Mouse (Mus musculus) heart, adult 11 months (tissue): ENCODE results near the gene Fbxl17.

Experiments used
- DNase-seq: peaks from one replicate; pipeline ENCODE4 v3.0.0; 2022

The Fbxl17 gene

DNA sequence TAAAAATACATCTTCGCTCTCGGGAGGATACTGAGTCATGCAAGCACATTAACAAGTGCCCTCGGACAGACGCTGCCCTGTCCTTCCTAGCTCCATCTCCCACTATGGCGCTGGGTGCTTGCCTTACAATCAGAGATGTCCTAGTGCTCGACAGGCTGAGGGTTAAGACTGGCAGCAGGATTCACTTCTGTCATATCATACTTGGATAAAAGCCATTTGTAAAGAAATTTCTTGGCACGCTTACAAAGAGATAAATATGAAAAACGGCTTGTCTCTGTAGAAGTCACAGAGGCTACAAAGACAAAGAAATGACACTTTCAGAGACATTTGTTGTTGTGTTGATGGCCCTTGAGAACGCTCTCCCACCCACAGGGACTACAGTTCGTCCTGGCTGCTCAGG lies 412.6 kb downstream of the Fbxl17 start:
- DNase-seq = no peak

DNA sequence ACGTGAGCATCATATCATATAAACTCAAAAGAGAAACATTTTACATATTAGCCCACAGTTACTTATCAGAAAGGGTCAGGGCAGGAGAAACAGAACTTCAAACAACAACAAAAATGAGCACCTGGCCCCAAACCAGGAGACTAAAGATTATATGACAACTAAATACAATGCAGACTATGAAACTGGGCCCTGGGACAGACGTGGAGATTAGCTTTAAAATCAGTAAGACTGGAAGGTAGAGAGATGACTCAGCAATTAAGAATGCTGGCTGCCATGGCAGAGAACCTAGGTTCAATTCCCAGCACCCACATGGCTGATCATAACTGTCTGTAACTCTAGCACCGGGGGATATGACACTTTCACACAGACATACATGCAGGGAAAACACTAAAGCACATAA lies 413.3 kb downstream of the Fbxl17 start:
- DNase-seq = no peak

DNA sequence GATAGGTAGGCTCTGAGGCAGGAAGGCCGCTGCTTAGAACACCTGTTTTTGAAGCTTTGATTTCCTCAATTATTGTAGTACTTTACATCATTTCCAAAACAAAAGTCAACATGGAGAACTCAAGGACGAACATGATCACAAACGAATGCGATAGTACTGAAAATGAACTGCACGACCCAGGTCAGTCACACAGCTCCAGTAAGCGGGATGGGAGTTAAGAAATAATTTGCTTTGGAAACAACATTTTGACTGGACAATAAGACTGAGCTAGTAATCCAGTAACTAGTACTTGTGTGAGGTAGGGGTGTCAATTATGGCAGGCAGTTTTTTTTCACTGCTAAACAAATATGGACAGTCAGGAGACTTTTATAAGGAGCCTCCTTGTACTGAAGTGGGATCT lies 414.6 kb downstream of the Fbxl17 start:
- no peak for DNase-seq

DNA sequence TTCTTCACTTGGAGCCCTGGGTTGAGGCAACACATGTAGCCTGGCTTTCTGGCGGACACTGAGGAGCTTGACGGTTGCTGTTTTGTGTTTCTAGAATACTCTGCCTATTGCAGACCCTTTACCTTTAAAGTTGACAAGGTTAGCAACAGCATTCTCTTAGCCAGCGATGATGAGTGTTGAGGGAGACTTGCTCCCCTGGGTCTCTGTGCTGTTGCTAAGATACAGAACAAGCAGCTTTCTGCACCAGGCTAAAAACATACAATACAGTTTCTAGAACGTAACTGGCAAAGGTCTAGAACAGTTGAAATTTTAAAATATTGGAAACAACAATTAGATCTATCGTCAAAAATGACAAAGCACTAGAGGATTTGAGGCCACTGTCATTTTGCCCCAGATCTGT lies 420.7 kb downstream of the Fbxl17 start:
- DNase-seq = peak; percentile 39

DNA sequence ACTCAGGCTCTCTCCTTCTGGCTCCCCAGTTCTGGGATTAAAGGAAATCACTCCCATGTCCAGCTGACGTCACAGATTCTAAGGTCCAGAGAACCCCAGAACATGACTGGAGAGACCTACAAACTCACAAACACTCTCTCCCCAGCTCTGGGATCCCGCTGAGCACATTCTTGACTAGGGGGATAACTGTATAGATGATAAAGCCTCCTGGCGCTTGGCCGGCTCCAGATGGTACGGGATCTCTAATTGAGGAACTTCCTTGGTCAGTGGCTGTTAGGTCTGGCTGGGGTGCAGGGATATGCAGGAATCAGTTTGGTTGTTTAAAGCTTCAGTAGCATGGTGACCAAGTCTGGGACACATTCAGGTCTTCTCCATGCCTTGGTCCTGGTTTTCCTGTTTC lies 422.3 kb downstream of the Fbxl17 start:
- peak; percentile 48 for DNase-seq

GRCm38 (mm10) chr17:63076661-63077060 lies 423.2 kb downstream of the Fbxl17 start:
- DNase-seq = peak; percentile 2

GRCm38 (mm10) chr17:63076037-63076426 lies 423.8 kb downstream of the Fbxl17 start:
- no peak for DNase-seq

- DNase-seq = peak; percentile 74
Measured at GRCm38 (mm10) chr17:63075091-63076036, 424.5 kb downstream of the Fbxl17 start.

DNA sequence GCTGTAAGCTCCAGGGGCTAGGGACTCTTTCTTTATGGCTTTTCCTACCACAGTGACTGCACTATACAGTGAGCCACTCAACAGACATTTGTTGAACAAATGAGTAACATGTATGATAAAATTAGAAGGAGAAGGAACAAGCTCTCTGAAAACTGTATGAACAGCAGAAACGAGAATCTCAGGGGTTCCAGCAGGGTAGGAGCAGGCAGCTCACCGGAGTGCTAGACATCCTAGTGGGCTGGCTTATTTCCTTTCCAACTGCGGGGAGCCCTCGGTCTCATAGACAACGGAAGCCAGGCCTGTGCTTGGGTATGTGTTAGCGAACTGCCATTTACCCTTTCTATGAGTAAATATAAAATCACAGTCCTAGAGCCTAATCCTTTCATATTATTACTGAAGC lies 426.5 kb downstream of the Fbxl17 start:
- peak; percentile 51 for DNase-seq

DNA sequence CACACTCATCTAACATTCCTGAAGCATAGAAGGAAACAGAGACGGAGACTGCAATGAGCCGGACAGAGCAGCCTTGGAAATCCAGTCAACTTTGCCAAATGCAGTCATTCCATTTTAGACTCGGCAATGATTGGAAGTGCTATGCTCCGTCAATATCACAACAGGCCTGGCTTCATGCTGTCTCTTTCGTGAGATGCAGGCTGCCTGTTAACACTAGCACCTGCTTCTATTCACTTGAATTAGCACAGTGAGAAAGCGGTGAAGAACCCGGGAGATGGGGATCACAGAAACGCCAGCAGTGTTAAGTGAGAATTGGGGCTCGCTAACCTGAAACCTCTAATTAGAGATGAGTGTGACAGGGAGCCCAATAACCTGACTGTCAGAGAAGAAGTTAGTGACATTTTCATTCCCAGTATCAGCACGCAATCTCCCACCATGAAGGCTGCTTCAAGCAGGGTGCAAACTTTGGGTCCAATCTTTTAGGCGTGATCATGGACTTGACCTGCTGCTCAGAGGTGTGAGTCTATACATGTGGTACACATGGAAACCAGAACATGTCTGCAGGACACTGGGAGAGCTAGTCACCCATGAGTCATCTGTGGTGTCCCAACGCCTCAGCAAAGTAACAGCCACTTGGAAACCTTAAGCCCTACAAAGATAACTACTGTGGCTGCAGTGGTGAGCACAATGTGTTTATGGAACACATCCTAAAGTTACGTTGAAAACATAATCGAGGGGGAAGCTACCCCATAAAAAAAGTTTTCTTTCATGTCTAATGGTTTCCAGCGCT lies 428.5 kb downstream of the Fbxl17 start:
- peak; percentile 69 for DNase-seq

GRCm38 (mm10) chr17:63070161-63070761 lies 429.6 kb downstream of the Fbxl17 start:
- DNase-seq = peak; percentile 94

DNA sequence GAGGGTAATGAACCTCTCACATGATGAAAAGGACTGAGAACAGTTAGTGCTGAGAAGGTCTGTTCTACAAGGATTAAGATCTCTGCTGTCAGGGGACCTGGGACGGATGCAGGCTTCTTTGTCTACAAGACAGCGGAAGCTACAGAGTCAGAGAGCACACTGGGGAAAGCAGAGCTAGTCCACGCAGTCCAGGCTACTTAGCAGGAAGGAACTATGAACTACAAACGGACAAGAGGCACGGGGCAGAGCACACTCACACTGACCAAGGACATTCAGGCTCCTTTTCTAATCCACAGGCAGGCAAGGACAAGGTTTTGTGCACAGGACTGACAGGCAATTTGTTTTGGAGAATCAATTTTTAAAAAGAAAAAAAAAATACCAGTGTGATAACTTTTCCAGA lies 437.0 kb downstream of the Fbxl17 start:
- peak; percentile 78 for DNase-seq

GRCm38 (mm10) chr17:63061786-63062185 lies 438.0 kb downstream of the Fbxl17 start:
- peak; percentile 66 for DNase-seq

- peak; percentile 4 for DNase-seq
Measured at GRCm38 (mm10) chr17:63060814-63061213, 439.0 kb downstream of the Fbxl17 start.

- peak; percentile 78 for DNase-seq
Measured at GRCm38 (mm10) chr17:63057740-63058388, 442.0 kb downstream of the Fbxl17 start.

- peak; percentile 61 for DNase-seq
Measured at GRCm38 (mm10) chr17:63056976-63057375, 442.8 kb downstream of the Fbxl17 start.

DNA sequence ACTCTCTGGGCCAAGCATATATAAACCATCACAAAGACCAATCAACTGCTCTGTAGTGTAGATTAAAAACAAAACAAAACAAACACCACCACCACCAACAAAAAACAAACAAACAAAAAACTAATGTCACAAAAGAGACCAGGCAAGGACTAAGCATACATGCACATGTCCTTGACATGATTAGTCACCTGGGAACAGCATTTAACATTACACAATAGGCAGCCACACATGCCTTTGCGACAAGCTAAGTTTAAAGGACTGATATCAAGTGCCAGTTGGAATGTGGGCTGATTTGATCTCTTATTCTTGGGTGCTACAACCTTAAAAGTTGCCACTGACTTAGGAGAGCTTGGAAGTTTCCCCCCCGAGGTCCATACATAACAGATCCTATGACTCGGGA lies 446.5 kb downstream of the Fbxl17 start:
- DNase-seq = no peak

- DNase-seq = peak; percentile 33
Measured at GRCm38 (mm10) chr17:63046401-63046800, 453.4 kb downstream of the Fbxl17 start.

DNA sequence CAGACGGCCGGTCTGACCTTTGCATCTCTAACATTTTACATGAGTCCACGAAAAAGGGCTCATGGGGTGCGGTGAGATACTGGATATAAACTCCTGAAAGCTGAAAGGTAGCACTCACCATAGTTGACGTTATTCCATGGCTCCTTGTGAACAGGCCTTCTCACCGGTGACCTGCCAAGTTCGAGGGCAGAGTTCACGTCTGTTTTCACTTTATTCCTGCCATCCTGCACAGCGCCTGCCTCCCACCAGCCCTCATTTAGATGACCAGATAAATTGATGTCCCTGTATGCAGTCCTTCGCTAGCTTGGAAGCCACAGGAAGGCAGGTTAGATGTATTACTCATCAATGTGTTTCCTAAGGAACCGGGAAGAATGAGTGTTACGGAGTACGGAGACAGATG lies 454.5 kb downstream of the Fbxl17 start:
- peak; percentile 70 for DNase-seq

DNA sequence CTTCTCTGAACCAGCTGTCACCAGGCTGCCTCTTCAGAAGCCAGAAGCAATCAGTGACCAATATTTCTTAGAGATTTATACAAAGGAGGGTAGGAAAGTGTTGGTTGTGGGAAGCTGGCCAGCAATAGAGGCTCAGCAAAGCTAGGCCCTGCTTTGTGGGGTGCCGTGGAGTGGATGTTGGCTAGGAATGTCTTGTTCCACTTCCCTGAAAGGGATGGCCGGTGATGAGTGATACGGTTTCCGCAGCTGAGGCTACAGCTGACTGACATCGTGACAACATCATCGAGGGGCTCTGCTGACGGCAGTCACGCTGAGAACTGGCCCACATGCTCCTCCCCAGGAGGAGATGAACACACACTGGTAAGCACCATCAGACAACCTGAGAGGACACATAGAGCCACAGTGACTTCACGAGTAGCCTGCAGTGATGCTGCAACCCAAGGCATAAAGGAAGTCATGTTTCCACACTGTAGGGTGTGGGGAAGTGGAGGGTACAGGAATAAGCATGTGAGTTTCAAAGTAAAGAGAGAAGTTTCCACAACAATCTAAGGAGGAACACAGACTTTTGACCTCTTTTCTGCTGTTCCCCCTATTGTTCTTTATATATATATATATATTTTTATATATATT lies 456.7 kb downstream of the Fbxl17 start:
- DNase-seq = peak; percentile 65

DNA sequence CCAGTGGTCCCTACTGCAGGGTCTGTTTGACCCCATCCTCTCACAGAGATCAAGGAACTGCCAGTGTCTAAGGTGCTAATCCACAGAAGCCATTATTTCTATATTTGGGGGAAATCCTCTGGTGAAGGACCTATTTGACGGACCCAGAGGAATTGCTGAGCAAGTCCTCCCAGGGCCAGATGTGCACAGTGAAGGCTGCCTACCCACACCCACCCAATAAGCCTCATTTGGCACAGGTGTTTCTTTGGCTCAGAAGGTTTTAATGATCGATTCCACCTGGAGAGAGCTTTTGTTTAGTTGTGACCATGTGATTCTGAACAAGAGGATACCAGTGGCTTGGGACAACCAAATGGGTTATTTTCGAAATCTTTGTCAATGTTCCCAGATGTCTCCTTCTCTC lies 462.3 kb downstream of the Fbxl17 start:
- DNase-seq = peak; percentile 76

DNA sequence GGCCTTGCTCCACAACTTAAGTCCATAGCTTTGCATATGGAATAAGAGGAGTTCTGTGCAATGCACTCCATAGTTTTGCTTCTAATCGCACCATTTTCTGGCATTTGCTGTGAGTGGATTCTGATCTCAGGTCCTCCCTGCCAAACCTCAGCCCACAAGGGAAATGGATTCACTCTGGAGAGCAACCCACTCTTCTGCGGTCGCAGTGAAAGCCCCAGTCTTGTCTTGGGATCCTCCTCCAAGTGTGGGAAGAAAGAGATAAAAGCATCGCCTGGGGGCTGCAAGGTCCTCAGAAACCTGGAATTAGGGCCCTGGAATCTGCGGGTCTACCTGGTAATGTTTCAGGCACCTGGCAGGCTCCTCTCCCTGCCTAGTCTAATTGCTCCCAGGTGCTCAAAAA lies 466.7 kb downstream of the Fbxl17 start:
- peak; percentile 76 for DNase-seq
